Mouse (Mus musculus) thymus, adult 2 months (tissue): ENCODE results near the gene Cpne5.

ENCODE experiments used
- CTCF ChIP-seq: fragments of 200-500 bp; IDR thresholded peaks from 2 replicates; pipeline ENCODE4 v1.5.1; 2012; ENCODE audit warnings: mild to moderate bottlenecking, control low read depth, low read length, moderate library complexity, borderline replicate concordance; ENCODE audit not compliant: control insufficient read depth, poor library complexity, insufficient read depth; ENCODE audit errors: extremely low read depth
- POLR2A ChIP-seq: fragments of 200-500 bp; IDR thresholded peaks from 2 replicates; pipeline ENCODE4 v1.6.1; 2012; ENCODE audit warnings: mild to moderate bottlenecking, low read length, control low read depth, moderate library complexity; ENCODE audit not compliant: control insufficient read depth, poor library complexity, insufficient read depth; ENCODE audit errors: extremely low read depth

DNA sequence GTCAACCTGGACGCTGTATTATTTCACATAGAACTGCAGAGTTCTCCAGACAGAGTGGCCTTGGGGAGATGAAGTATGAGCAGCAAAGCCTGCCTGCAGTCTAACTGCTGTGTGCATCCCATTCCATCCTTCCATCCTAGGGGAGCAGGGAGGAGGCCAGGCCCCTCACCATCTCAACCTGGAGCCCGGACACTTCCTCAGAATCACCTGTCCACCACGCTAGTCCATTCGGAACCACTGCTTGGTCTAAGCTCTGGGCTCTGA is 23.8 kb downstream of the Cpne5 start:
- TF ChIP-seq POLR2A (no peak), CTCF (no peak)
